Mouse (Mus musculus) small intestine, adult 2 months (tissue): ENCODE data around the gene Wdr63. TPM values are rescaled to one million over a fixed set of nuclear protein-coding genes. Genes with fewer than 3 reads are reported as not detected.

Experiments used
- H3K27ac ChIP-seq: fragments of 200-500 bp; 2 replicates; pipeline ENCODE4 v1.5.1; 2012; ENCODE audit warnings: low read depth, low read length, control low read depth, inconsistent platforms; ENCODE audit not compliant: insufficient read depth
- H3K27me3 ChIP-seq: fragments of 200-500 bp; 2 replicates; pipeline ENCODE4 v1.6.1; 2012; ENCODE audit warnings: mild to moderate bottlenecking, moderate library complexity, low read length, inconsistent platforms; ENCODE audit not compliant: control insufficient read depth, insufficient read depth
- H3K36me3 ChIP-seq: fragments of 200-500 bp; 2 replicates; pipeline ENCODE4 v1.6.1; 2012; ENCODE audit warnings: mild to moderate bottlenecking, low read length, control low read depth, inconsistent platforms; ENCODE audit not compliant: control insufficient read depth, insufficient read depth
- H3K4me1 ChIP-seq: fragments of 200-500 bp; 2 replicates; pipeline ENCODE4 v1.6.1; 2012; ENCODE audit warnings: low read length, inconsistent platforms, mixed read lengths; ENCODE audit not compliant: control insufficient read depth, insufficient read depth, insufficient read length
- H3K4me3 ChIP-seq: fragments of 200-500 bp; 2 replicates; pipeline ENCODE4 v1.5.1; 2012; ENCODE audit warnings: low read depth, mild to moderate bottlenecking, control low read depth, inconsistent platforms, low read length, moderate library complexity
- CTCF ChIP-seq: fragments of 200-500 bp; IDR thresholded peaks from 2 replicates; pipeline ENCODE4 v1.5.1; 2012; ENCODE audit warnings: low read depth, mild to moderate bottlenecking, control low read depth, inconsistent platforms, low read length, moderate library complexity, mixed read lengths; ENCODE audit not compliant: insufficient replicate concordance, insufficient read length; ENCODE audit errors: extremely low read depth
- POLR2A ChIP-seq: fragments of 200-500 bp; IDR thresholded peaks from 2 replicates; pipeline ENCODE4 v1.6.1; 2012; ENCODE audit warnings: low read depth, mild to moderate bottlenecking, control low read depth, inconsistent platforms, low read length, moderate library complexity
- WGBS: fragments of 180-500 bp; shearing (Covaris S2); methylation state at CpG from one replicate; pipeline ENCODE4 v1.1.7; 2018; 5-methylcytosine and 5-hydroxymethylcytosine counted together
- polyA plus RNA-seq: library from polyadenylated mRNA; depleted of rRNA; stranded (reverse); fragments of >200 nt; gene quantifications from 2 replicates; pipeline ENCODE4 v1.2.3, GENCODE M21; 2012

The Wdr63 gene
- polyA plus RNA-seq, 1 experiment, result not detected

GRCm38 (mm10) chr3:146053082-146053814 lies 54.7 kb downstream of the Wdr63 start:
- no peaks in the 10 kb centered on the region for H3K36me3 ChIP-seq
- TF ChIP-seq CTCF (no peak), POLR2A (no peak)
- H3K4me3 ChIP-seq, result no peak overlapping the region
- no peak overlapping the region for H3K27ac ChIP-seq
- 71% methylated on average over 6 of the region's 6 CpGs for whole genome bisulfite sequencing
- no peaks in the 10 kb centered on the region for H3K27me3 ChIP-seq
- H3K4me1 ChIP-seq, result no peaks in the 10 kb centered on the region

- 45% methylated on average over 11 of the region's 11 CpGs for WGBS
- TF ChIP-seq POLR2A (no peak), CTCF (no peak)
These were observed 56.5 kb downstream of the Wdr63 start for GRCm38 (mm10) chr3:146051277-146052007.

GRCm38 (mm10) chr3:146049951-146050350 lies 58.0 kb downstream of the Wdr63 start:
- no peaks in the 10 kb centered on the region for H3K27me3 ChIP-seq
- no peak overlapping the region for H3K4me3 ChIP-seq
- 29% methylated on average over 5 of the region's 5 CpGs for whole genome bisulfite sequencing
- peaks cover 2% of the 10 kb centered on the region; the same call in 1 of the 2 replicates for H3K4me1 ChIP-seq
- H3K36me3 ChIP-seq, result no peaks in the 10 kb centered on the region
- H3K27ac ChIP-seq, result no peak overlapping the region
- no peak for TF ChIP-seq POLR2A
- TF ChIP-seq CTCF, result no peak

More at GRCm38 (mm10) chr3:146051277-146052007, 56.5 kb downstream of the Wdr63 start:
- Histone ChIP-seq H3K36me3 (no peaks in the 10 kb centered on the region), H3K4me3 (no peak overlapping the region), H3K27me3 (no peaks in the 10 kb centered on the region), H3K4me1 (peaks cover 2% of the 10 kb centered on the region; the same call in 1 of the 2 replicates), H3K27ac (no peak overlapping the region)

- TF ChIP-seq POLR2A (peak; percentile 33; the same call in 1 of the 2 replicates), CTCF (no peak)
- 24% methylated on average over 15 of the region's 15 CpGs for WGBS
- no peaks in the 10 kb centered on the region for H3K27me3 ChIP-seq
- H3K36me3 ChIP-seq, result no peaks in the 10 kb centered on the region
- peak overlapping the region; percentile 18; the same call in 1 of the 2 replicates for H3K27ac ChIP-seq
- H3K4me3 ChIP-seq, result peak overlapping the region; percentile 51
- peaks cover 2% of the 10 kb centered on the region; the same call in 1 of the 2 replicates for H3K4me1 ChIP-seq
These were observed 60.2 kb downstream of the Wdr63 start for GRCm38 (mm10) chr3:146047704-146048207.

GRCm38 (mm10) chr3:146046076-146046475 lies 61.9 kb downstream of the Wdr63 start:
- Histone ChIP-seq H3K4me3 (no peak overlapping the region), H3K27ac (no peak overlapping the region), H3K36me3 (no peaks in the 10 kb centered on the region), H3K4me1 (peaks cover 2% of the 10 kb centered on the region; the same call in 1 of the 2 replicates), H3K27me3 (no peaks in the 10 kb centered on the region)
- TF ChIP-seq CTCF (no peak), POLR2A (no peak)
- WGBS, result 89% methylated on average over 11 of the region's 11 CpGs

GRCm38 (mm10) chr3:146044977-146045376 lies 63.0 kb downstream of the Wdr63 start:
- no peaks in the 10 kb centered on the region for H3K27me3 ChIP-seq
- no peak overlapping the region for H3K4me3 ChIP-seq
- TF ChIP-seq CTCF (no peak), POLR2A (no peak)
- WGBS, result 63% methylated on average over 11 of the region's 11 CpGs
- H3K36me3 ChIP-seq, result no peaks in the 10 kb centered on the region
- H3K27ac ChIP-seq, result no peak overlapping the region
- H3K4me1 ChIP-seq, result peaks cover 2% of the 10 kb centered on the region; the same call in 1 of the 2 replicates

- H3K4me1 ChIP-seq, result peaks cover 3% of the 10 kb centered on the region; the same call in 1 of the 2 replicates
- WGBS, result 83% methylated on average over 11 of the region's 11 CpGs
- H3K27ac ChIP-seq, result no peak overlapping the region
- no peak for TF ChIP-seq POLR2A
- TF ChIP-seq CTCF, result no peak
- H3K4me3 ChIP-seq, result no peak overlapping the region
- no peaks in the 10 kb centered on the region for H3K27me3 ChIP-seq
- no peaks in the 10 kb centered on the region for H3K36me3 ChIP-seq
These were observed 66.5 kb downstream of the Wdr63 start for GRCm38 (mm10) chr3:146041382-146041781.
